Mouse (Mus musculus): ENCODE data around the gene Usp48. TPM values are rescaled to one million over a fixed set of nuclear protein-coding genes. Genes with fewer than 3 reads are reported as not detected.

Gene Usp48
- 106 TPM for polyA plus RNA-seq (2017; shearing (Covaris generic))

GRCm38 (mm10) chr4:137593601-137594495 is at the start of gene Usp48:
TSS of gene Usp48 (plus strand) at chr4:137593755.

GRCm38 (mm10) chr4:137574469-137574868 is 19.1 kb upstream of the Usp48 start, which contains the start of gene Ldlrad2:
TSS of gene Ldlrad2 (minus strand) at chr4:137574569.

GRCm38 (mm10) chr4:137664433-137664979 is 71.0 kb downstream of the Usp48 start, which contains the start of gene Rap1gap:
TSS of gene Rap1gap (plus strand) at chr4:137664726.

Other genes starting within 250 kb of the Usp48 start
- 771 TPM for gene Cdc42, start 236.0 kb upstream of the Usp48 start, polyA plus RNA-seq (2017; shearing (Covaris generic))
- not detected for gene Cela3a, start 184.0 kb upstream of the Usp48 start, polyA plus RNA-seq (2017; shearing (Covaris generic))
- gene Cela3b, start 163.2 kb upstream of the Usp48 start, polyA plus RNA-seq (2017; shearing (Covaris generic)) = not detected
- not detected for gene 1700013G24Rik, start 140.5 kb upstream of the Usp48 start, polyA plus RNA-seq (2017; shearing (Covaris generic))
- gene Hspg2, start 125.0 kb upstream of the Usp48 start, polyA plus RNA-seq (2017; shearing (Covaris generic)) = 0.02 TPM
- not detected for gene Ldlrad2, start 19.2 kb upstream of the Usp48 start, polyA plus RNA-seq (2017; shearing (Covaris generic))
- 1.3 TPM for gene Rap1gap, start 71.0 kb downstream of the Usp48 start, polyA plus RNA-seq (2017; shearing (Covaris generic))
- gene Alpl, start 202.6 kb downstream of the Usp48 start, polyA plus RNA-seq (2017; shearing (Covaris generic)) = 1.3 TPM

Measured in CD4-positive, CD25-positive, alpha-beta regulatory T cell (primary cell).